Mouse (Mus musculus) liver, embryonic 14.5 days (tissue): ENCODE results near the gene Hist1h2bn.

Experiments used
- CTCF ChIP-seq: IDR thresholded peaks from 2 replicates; pipeline ENCODE4 v1.5.1; 2016; ENCODE audit warnings: antibody characterized with exemption, low read depth, control low read depth
- EP300 ChIP-seq: IDR thresholded peaks from 2 replicates; pipeline ENCODE4 v1.6.1; 2016; ENCODE audit warnings: antibody characterized with exemption, low read depth

DNA sequence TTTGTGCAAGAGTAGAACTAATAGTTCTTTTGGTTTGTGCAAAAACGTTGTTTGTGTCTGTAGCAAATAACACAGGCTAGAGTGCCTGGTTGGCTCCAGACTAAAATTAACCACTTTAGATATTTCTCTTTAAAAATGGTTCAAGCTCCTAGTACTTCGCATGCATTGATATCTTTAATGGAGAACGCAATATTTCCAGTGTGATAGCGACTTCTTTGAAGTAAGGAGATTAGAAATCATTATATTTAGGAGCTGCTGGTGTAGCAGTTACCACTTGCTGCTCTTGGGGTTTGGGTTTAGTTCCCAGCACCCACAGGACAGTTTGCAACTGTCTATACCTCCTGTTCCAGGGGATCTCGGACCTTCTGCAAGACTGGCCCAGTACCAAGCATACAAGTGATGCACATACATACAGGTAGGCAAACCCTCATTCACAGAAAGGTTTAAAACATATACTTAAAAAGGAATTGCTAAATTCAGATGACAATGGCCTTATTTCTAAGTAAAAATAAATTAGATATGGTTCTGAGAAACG lies 27.2 kb downstream of the Hist1h2bn start:
- no peak for TF ChIP-seq CTCF
- no peak for TF ChIP-seq EP300
